Mouse (Mus musculus) erythroblast, adult 5-6 weeks (primary cell): ENCODE measurements around the gene 9130008F23Rik. TPM values are rescaled to one million over a fixed set of nuclear protein-coding genes. Genes with fewer than 3 reads are reported as not detected.

Experiments used
- ATAC-seq: replicated peaks from 2 replicates; pipeline ENCODE4 v1.8.0; 2016; ENCODE audit warnings: moderate number of reproducible peaks, mild to moderate bottlenecking, moderate TSS enrichment, inconsistent platforms; ENCODE audit not compliant: poor library complexity, low FRiP score, severe bottlenecking
- total RNA-seq, 2 experiments: library from RNA; stranded (forward) in 1 of 2; stranded (reverse) in 1 of 2; fragments of 150-400 nt in 1 of 2; fragments of 200-764, 138-1000 nt in 1 of 2; gene quantifications; 2 replicates each; pipeline versions ENCODE4 v1.2.3 to v1.2.4; 2015 to 2017; ENCODE audit warnings: low replicate concordance in 2 of 2

9130008F23Rik gene
- total RNA-seq, 2 experiments from 2014 or later = 2.3 TPM; not detected in 1

GRCm38 (mm10) chr17:40831870-40832269 lies 48.5 kb downstream of the 9130008F23Rik start:
- ATAC-seq = no peak

Other genes starting within 250 kb of the 9130008F23Rik start
- gene Esp3, start 248.5 kb downstream of the 9130008F23Rik start, total RNA-seq (2015; ENCODE audit: low replicate concordance) = not detected in 2 replicates
- gene Esp3, start 248.5 kb downstream of the 9130008F23Rik start, total RNA-seq (2017; ENCODE audit: low replicate concordance) = not detected in 2 replicates
- not detected in 2 replicates for gene Esp1, start 153.4 kb downstream of the 9130008F23Rik start, total RNA-seq (2015; ENCODE audit: low replicate concordance)
- not detected in 2 replicates for gene Esp1, start 153.4 kb downstream of the 9130008F23Rik start, total RNA-seq (2017; ENCODE audit: low replicate concordance)
- gene Crisp2, start 73.6 kb downstream of the 9130008F23Rik start, total RNA-seq (2015; ENCODE audit: low replicate concordance) = 1.0 TPM in 1 of 2 replicates, not detected in the other
- 3.7 and 5.9 TPM in 2 replicates for gene Crisp2, start 73.6 kb downstream of the 9130008F23Rik start, total RNA-seq (2017; ENCODE audit: low replicate concordance)
- gene Rhag, start 69.4 kb downstream of the 9130008F23Rik start, total RNA-seq (2015; ENCODE audit: low replicate concordance) = 918 and 923 TPM in 2 replicates
- 744 and 814 TPM in 2 replicates for gene Rhag, start 69.4 kb downstream of the 9130008F23Rik start, total RNA-seq (2017; ENCODE audit: low replicate concordance)
- 5.4 TPM in 1 of 2 replicates, not detected in the other for gene Glyatl3, start 33.8 kb upstream of the 9130008F23Rik start, total RNA-seq (2015; ENCODE audit: low replicate concordance)
- gene Glyatl3, start 33.8 kb upstream of the 9130008F23Rik start, total RNA-seq (2017; ENCODE audit: low replicate concordance) = not detected in 2 replicates
- 9.0 and 10.0 TPM in 2 replicates for gene Mut, start 54.1 kb upstream of the 9130008F23Rik start, total RNA-seq (2015; ENCODE audit: low replicate concordance)
- 7.4 and 18.7 TPM in 2 replicates for gene Mut, start 54.1 kb upstream of the 9130008F23Rik start, total RNA-seq (2017; ENCODE audit: low replicate concordance)
- gene Cenpq, start 54.5 kb upstream of the 9130008F23Rik start, total RNA-seq (2015; ENCODE audit: low replicate concordance) = 22.5 and 42.4 TPM in 2 replicates
- 54.5 and 55.8 TPM in 2 replicates for gene Cenpq, start 54.5 kb upstream of the 9130008F23Rik start, total RNA-seq (2017; ENCODE audit: low replicate concordance)